Mouse (Mus musculus): Measurements from ENCODE around the gene Ctsc.
"Not testable (repeated sequence)": the region's sequence is repeated elsewhere in the genome, so short reads cannot be mapped to it uniquely, and the experiment has no call there.

GRCm38 (mm10) chr7:88250380-88250779 lies 27.5 kb upstream of the Ctsc start:
- TF ChIP-seq POLR2A (IDR thresholded peaks at IDR 0.05; ENCODE audit: borderline replicate concordance, low read depth, low read length); CTCF (IDR thresholded peaks at IDR 0.05; ENCODE audit: low read depth, low read length): not testable (repeated sequence)

Data from bone marrow macrophage, adult 2 months (primary cell).